Mouse (Mus musculus): ENCODE measurements around the gene Cda.

Gene Cda

GRCm38 (mm10) chr4:138368498-138369260 lies 887 bp upstream of the Cda start:
- DNase-seq (ENCODE audit: low spot score in 2 of 2) = no peak

GRCm38 (mm10) chr4:138366561-138366960 lies 1.2 kb downstream of the Cda start:
- no peak for DNase-seq (ENCODE audit: low spot score in 2 of 2)

- DNase-seq (ENCODE audit: low spot score in 2 of 2) = no peak
Measured at GRCm38 (mm10) chr4:138363511-138363910, 4.3 kb downstream of the Cda start.

- no peak for DNase-seq (ENCODE audit: low spot score in 2 of 2)
Measured at GRCm38 (mm10) chr4:138362883-138363282, 4.9 kb downstream of the Cda start.

- DNase-seq (ENCODE audit: low spot score in 2 of 2) = no peak
Measured at GRCm38 (mm10) chr4:138361370-138361821, 6.4 kb downstream of the Cda start.

GRCm38 (mm10) chr4:138358176-138358575 lies 9.6 kb downstream of the Cda start:
- no peak for DNase-seq (ENCODE audit: low spot score in 2 of 2)

GRCm38 (mm10) chr4:138356551-138356950 lies 11.2 kb downstream of the Cda start:
- DNase-seq (ENCODE audit: low spot score in 2 of 2) = no peak

- no peak for DNase-seq (ENCODE audit: low spot score in 2 of 2)
Measured at GRCm38 (mm10) chr4:138356141-138356540, 11.7 kb downstream of the Cda start.

GRCm38 (mm10) chr4:138355496-138355895 lies 12.3 kb downstream of the Cda start:
- no peak for DNase-seq (ENCODE audit: low spot score in 2 of 2)

- DNase-seq (ENCODE audit: low spot score in 2 of 2) = no peak
Measured at GRCm38 (mm10) chr4:138353438-138354171, 14.2 kb downstream of the Cda start.

- no peak for DNase-seq (ENCODE audit: low spot score in 2 of 2)
Measured at GRCm38 (mm10) chr4:138352692-138353091, 15.1 kb downstream of the Cda start.

- DNase-seq (ENCODE audit: low spot score in 2 of 2) = no peak
Measured at GRCm38 (mm10) chr4:138351821-138352220, 16.0 kb downstream of the Cda start.

GRCm38 (mm10) chr4:138348716-138349115 lies 19.1 kb downstream of the Cda start:
- DNase-seq (ENCODE audit: low spot score in 2 of 2) = no peak

- no peak for DNase-seq (ENCODE audit: low spot score in 2 of 2)
Measured at GRCm38 (mm10) chr4:138347280-138347679, 20.5 kb downstream of the Cda start.

- no peak for DNase-seq (ENCODE audit: low spot score in 2 of 2)
Measured at GRCm38 (mm10) chr4:138344891-138345545, 22.8 kb downstream of the Cda start.

- DNase-seq (ENCODE audit: low spot score in 2 of 2) = no peak
Measured at GRCm38 (mm10) chr4:138343341-138343837, 24.4 kb downstream of the Cda start.

GRCm38 (mm10) chr4:138342778-138343177 lies 25.0 kb downstream of the Cda start:
- DNase-seq (ENCODE audit: low spot score in 2 of 2) = no peak

GRCm38 (mm10) chr4:138342048-138342447 lies 25.7 kb downstream of the Cda start:
- no peak for DNase-seq (ENCODE audit: low spot score in 2 of 2)

GRCm38 (mm10) chr4:138341393-138341792 lies 26.4 kb downstream of the Cda start:
- no peak for DNase-seq (ENCODE audit: low spot score in 2 of 2)

GRCm38 (mm10) chr4:138339963-138340362 lies 27.8 kb downstream of the Cda start:
- no peak for DNase-seq (ENCODE audit: low spot score in 2 of 2)

- no peak for DNase-seq (ENCODE audit: low spot score in 2 of 2)
Measured at GRCm38 (mm10) chr4:138337341-138337740, 30.5 kb downstream of the Cda start.

- no peak for DNase-seq (ENCODE audit: low spot score in 2 of 2)
Measured at GRCm38 (mm10) chr4:138336876-138337275, 30.9 kb downstream of the Cda start.
